Mouse (Mus musculus): ENCODE data around the gene St3gal2. TPM values are rescaled to one million over a fixed set of nuclear protein-coding genes. Genes with fewer than 3 reads are reported as not detected.
"Not testable (repeated sequence)": the region's sequence is repeated elsewhere in the genome, so short reads cannot be mapped to it uniquely, and the experiment has no call there.

The St3gal2 gene
- polyA plus RNA-seq, 1 experiment from 2014 or later: 25.9 TPM

- no peaks in the 10 kb centered on the region for H3K9me3 ChIP-seq (replicated peaks; ENCODE audit: control insufficient read depth, low read length, poor library complexity, severe bottlenecking)
- no peak for ATAC-seq
- H3K4me2 ChIP-seq (ENCODE audit: low read length): peak overlapping the region; percentile 96
- WGBS: 41% methylated on average over 3 of the region's 3 CpGs
- no peaks in the 10 kb centered on the region for H3K27me3 ChIP-seq (ENCODE audit: control insufficient read depth, insufficient read depth, low read depth, low read length)
- peak overlapping the region; percentile 89 for H3K4me3 ChIP-seq (ENCODE audit: low read depth, low read length)
- H3K36me3 ChIP-seq (ENCODE audit: control insufficient read depth, insufficient read depth, low read length): no peaks in the 10 kb centered on the region
- peaks cover 24% of the 10 kb centered on the region for H3K4me1 ChIP-seq (ENCODE audit: control insufficient read depth, insufficient read depth, low read length)
- H3K9ac ChIP-seq (ENCODE audit: low read depth, low read length): peak overlapping the region; percentile 90
- peak overlapping the region; percentile 83; the same call in 1 of the 2 replicates for H3K27ac ChIP-seq (ENCODE audit: low read length)
These were observed 1.1 kb downstream of the St3gal2 start for GRCm38 (mm10) chr8:110920773-110921277.

- Histone ChIP-seq H3K9ac (ENCODE audit: low read depth, low read length) (peak overlapping the region; percentile 90; the same call in 1 of the 2 replicates), H3K4me2 (ENCODE audit: low read length) (peak overlapping the region; percentile 96), H3K9me3 (replicated peaks; ENCODE audit: control insufficient read depth, low read length, poor library complexity, severe bottlenecking) (no peaks in the 10 kb centered on the region), H3K27ac (ENCODE audit: low read length) (no peak overlapping the region), H3K36me3 (ENCODE audit: control insufficient read depth, insufficient read depth, low read length) (no peaks in the 10 kb centered on the region), H3K4me1 (ENCODE audit: control insufficient read depth, insufficient read depth, low read length) (peaks cover 24% of the 10 kb centered on the region), H3K4me3 (ENCODE audit: low read depth, low read length) (peak overlapping the region; percentile 89; the same call in 1 of the 2 replicates), H3K27me3 (ENCODE audit: control insufficient read depth, insufficient read depth, low read depth, low read length) (no peaks in the 10 kb centered on the region)
- no peak for ATAC-seq
- 42% methylated on average over 7 of the region's 7 CpGs for whole genome bisulfite sequencing
These were observed 1.9 kb downstream of the St3gal2 start for GRCm38 (mm10) chr8:110921492-110922230.

GRCm38 (mm10) chr8:110925691-110926140 is 6.0 kb downstream of the St3gal2 start:
- 90% methylated on average over 8 of the region's 8 CpGs for WGBS
- Histone ChIP-seq H3K36me3 (ENCODE audit: control insufficient read depth, insufficient read depth, low read length) (no peaks in the 10 kb centered on the region), H3K27ac (ENCODE audit: low read length) (no peak overlapping the region), H3K27me3 (ENCODE audit: control insufficient read depth, insufficient read depth, low read depth, low read length) (no peaks in the 10 kb centered on the region), H3K9ac (ENCODE audit: low read depth, low read length) (no peak overlapping the region), H3K4me3 (ENCODE audit: low read depth, low read length) (no peak overlapping the region), H3K9me3 (replicated peaks; ENCODE audit: control insufficient read depth, low read length, poor library complexity, severe bottlenecking) (no peaks in the 10 kb centered on the region), H3K4me1 (ENCODE audit: control insufficient read depth, insufficient read depth, low read length) (peaks cover 16% of the 10 kb centered on the region), H3K4me2 (ENCODE audit: low read length) (no peak overlapping the region)
- ATAC-seq: no peak

GRCm38 (mm10) chr8:110926690-110927089 is 7.0 kb downstream of the St3gal2 start:
- no peak overlapping the region for H3K27ac ChIP-seq (ENCODE audit: low read length)
- WGBS: 60% methylated on average over 5 of the region's 5 CpGs
- no peaks in the 10 kb centered on the region for H3K9me3 ChIP-seq (replicated peaks; ENCODE audit: control insufficient read depth, low read length, poor library complexity, severe bottlenecking)

GRCm38 (mm10) chr8:110928435-110928834 is 8.7 kb downstream of the St3gal2 start:
- ATAC-seq: no peak
- 89% methylated on average over 7 of the region's 7 CpGs for WGBS
- no peak overlapping the region for H3K27ac ChIP-seq (ENCODE audit: low read length)
- no peak overlapping the region for H3K4me2 ChIP-seq (ENCODE audit: low read length)
- H3K36me3 ChIP-seq (ENCODE audit: control insufficient read depth, insufficient read depth, low read length): no peaks in the 10 kb centered on the region
- no peaks in the 10 kb centered on the region for H3K4me1 ChIP-seq (ENCODE audit: control insufficient read depth, insufficient read depth, low read length)
- H3K9ac ChIP-seq (ENCODE audit: low read depth, low read length): no peak overlapping the region
- H3K4me3 ChIP-seq (ENCODE audit: low read depth, low read length): no peak overlapping the region
- no peaks in the 10 kb centered on the region for H3K27me3 ChIP-seq (ENCODE audit: control insufficient read depth, insufficient read depth, low read depth, low read length)
- no peaks in the 10 kb centered on the region for H3K9me3 ChIP-seq (replicated peaks; ENCODE audit: control insufficient read depth, low read length, poor library complexity, severe bottlenecking)

More at GRCm38 (mm10) chr8:110926690-110927089, 7.0 kb downstream of the St3gal2 start:
- H3K4me2 ChIP-seq (ENCODE audit: low read length): no peak overlapping the region
- no peak overlapping the region for H3K9ac ChIP-seq (ENCODE audit: low read depth, low read length)
- H3K4me3 ChIP-seq (ENCODE audit: low read depth, low read length): no peak overlapping the region
- H3K4me1 ChIP-seq (ENCODE audit: control insufficient read depth, insufficient read depth, low read length): peaks cover 7% of the 10 kb centered on the region
- no peak for ATAC-seq
- no peaks in the 10 kb centered on the region for H3K27me3 ChIP-seq (ENCODE audit: control insufficient read depth, insufficient read depth, low read depth, low read length)
- H3K36me3 ChIP-seq (ENCODE audit: control insufficient read depth, insufficient read depth, low read length): no peaks in the 10 kb centered on the region

GRCm38 (mm10) chr8:110929066-110929465 is 9.3 kb downstream of the St3gal2 start:
- Histone ChIP-seq H3K9ac (ENCODE audit: low read depth, low read length) (no peak overlapping the region), H3K4me1 (ENCODE audit: control insufficient read depth, insufficient read depth, low read length) (no peaks in the 10 kb centered on the region), H3K36me3 (ENCODE audit: control insufficient read depth, insufficient read depth, low read length) (no peaks in the 10 kb centered on the region), H3K4me3 (ENCODE audit: low read depth, low read length) (no peak overlapping the region), H3K27me3 (ENCODE audit: control insufficient read depth, insufficient read depth, low read depth, low read length) (no peaks in the 10 kb centered on the region), H3K27ac (ENCODE audit: low read length) (no peak overlapping the region), H3K4me2 (ENCODE audit: low read length) (no peak overlapping the region), H3K9me3 (replicated peaks; ENCODE audit: control insufficient read depth, low read length, poor library complexity, severe bottlenecking) (no peaks in the 10 kb centered on the region)
- WGBS: 57% methylated on average over 5 of the region's 5 CpGs
- no peak for ATAC-seq

- ATAC-seq; H3K27ac ChIP-seq (ENCODE audit: low read length); H3K9ac ChIP-seq (ENCODE audit: low read depth, low read length); H3K9me3 ChIP-seq (replicated peaks; ENCODE audit: control insufficient read depth, low read length, poor library complexity, severe bottlenecking); H3K4me2 ChIP-seq (ENCODE audit: low read length); H3K4me3 ChIP-seq (ENCODE audit: low read depth, low read length); H3K36me3 ChIP-seq (ENCODE audit: control insufficient read depth, insufficient read depth, low read length); H3K27me3 ChIP-seq (ENCODE audit: control insufficient read depth, insufficient read depth, low read depth, low read length); H3K4me1 ChIP-seq (ENCODE audit: control insufficient read depth, insufficient read depth, low read length): not testable (repeated sequence)
- WGBS: 95% methylated on average over 8 of the region's 8 CpGs
These were observed 9.9 kb downstream of the St3gal2 start for GRCm38 (mm10) chr8:110929672-110930071.

- H3K36me3 ChIP-seq (ENCODE audit: control insufficient read depth, insufficient read depth, low read length): no peaks in the 10 kb centered on the region
- no peaks in the 10 kb centered on the region for H3K4me1 ChIP-seq (ENCODE audit: control insufficient read depth, insufficient read depth, low read length)
- ATAC-seq: no peak
- WGBS: 77% methylated on average over 12 of the region's 12 CpGs
- no peaks in the 10 kb centered on the region for H3K9me3 ChIP-seq (replicated peaks; ENCODE audit: control insufficient read depth, low read length, poor library complexity, severe bottlenecking)
- H3K9ac ChIP-seq (ENCODE audit: low read depth, low read length): no peak overlapping the region
- H3K27me3 ChIP-seq (ENCODE audit: control insufficient read depth, insufficient read depth, low read depth, low read length): no peaks in the 10 kb centered on the region
- no peak overlapping the region for H3K4me3 ChIP-seq (ENCODE audit: low read depth, low read length)
- no peak overlapping the region for H3K4me2 ChIP-seq (ENCODE audit: low read length)
- H3K27ac ChIP-seq (ENCODE audit: low read length): no peak overlapping the region
These were observed 11.6 kb downstream of the St3gal2 start for GRCm38 (mm10) chr8:110931176-110931939.

- Histone ChIP-seq H3K9me3 (replicated peaks; ENCODE audit: control insufficient read depth, low read length, poor library complexity, severe bottlenecking) (no peaks in the 10 kb centered on the region), H3K36me3 (ENCODE audit: control insufficient read depth, insufficient read depth, low read length) (no peaks in the 10 kb centered on the region), H3K9ac (ENCODE audit: low read depth, low read length) (no peak overlapping the region), H3K4me3 (ENCODE audit: low read depth, low read length) (no peak overlapping the region), H3K4me1 (ENCODE audit: control insufficient read depth, insufficient read depth, low read length) (no peaks in the 10 kb centered on the region), H3K27ac (ENCODE audit: low read length) (no peak overlapping the region), H3K27me3 (ENCODE audit: control insufficient read depth, insufficient read depth, low read depth, low read length) (no peaks in the 10 kb centered on the region), H3K4me2 (ENCODE audit: low read length) (no peak overlapping the region)
- 94% methylated on average over 3 of the region's 3 CpGs for WGBS
- ATAC-seq: no peak
These were observed 12.7 kb downstream of the St3gal2 start for GRCm38 (mm10) chr8:110932444-110932843.
